Mouse (Mus musculus) thymus, adult 2 months (tissue): ENCODE results near the gene Stag1. TPM values are rescaled to one million over a fixed set of nuclear protein-coding genes. Genes with fewer than 3 reads are reported as not detected.
A peak's percentile ranks its signal among the peaks of the same experiment; 100 is the strongest.

Experiments used
- DNase-seq: peaks from one replicate; pipeline ENCODE4 v3.0.0; 2021
- H3K27ac ChIP-seq: fragments of 200-500 bp; 2 replicates; pipeline ENCODE4 v1.5.1; 2012; ENCODE audit warnings: low read length, control low read depth; ENCODE audit not compliant: control insufficient read depth, insufficient read depth
- H3K27me3 ChIP-seq: fragments of 200-500 bp; 2 replicates; pipeline ENCODE4 v1.6.1; 2012; ENCODE audit warnings: mild to moderate bottlenecking, low read length, moderate library complexity, mixed read lengths; ENCODE audit not compliant: control insufficient read depth, insufficient read depth
- H3K36me3 ChIP-seq: fragments of 200-500 bp; 2 replicates; pipeline ENCODE4 v1.6.1; 2012; ENCODE audit warnings: mild to moderate bottlenecking, low read length, moderate library complexity; ENCODE audit not compliant: control insufficient read depth, insufficient read depth
- H3K4me1 ChIP-seq: fragments of 200-500 bp; replicated peaks from 2 replicates; pipeline ENCODE4 v1.6.1; 2012; ENCODE audit warnings: low read length; ENCODE audit not compliant: control insufficient read depth, insufficient read depth
- H3K4me3 ChIP-seq: fragments of 200-500 bp; 2 replicates; pipeline ENCODE4 v1.5.1; 2012; ENCODE audit warnings: mild to moderate bottlenecking, low read length, control low read depth, moderate library complexity; ENCODE audit not compliant: control insufficient read depth, insufficient read depth
- CTCF ChIP-seq: fragments of 200-500 bp; IDR thresholded peaks from 2 replicates; pipeline ENCODE4 v1.5.1; 2012; ENCODE audit warnings: mild to moderate bottlenecking, control low read depth, low read length, moderate library complexity, borderline replicate concordance; ENCODE audit not compliant: control insufficient read depth, poor library complexity, insufficient read depth; ENCODE audit errors: extremely low read depth
- POLR2A ChIP-seq: fragments of 200-500 bp; IDR thresholded peaks from 2 replicates; pipeline ENCODE4 v1.6.1; 2012; ENCODE audit warnings: mild to moderate bottlenecking, low read length, control low read depth, moderate library complexity; ENCODE audit not compliant: control insufficient read depth, poor library complexity, insufficient read depth; ENCODE audit errors: extremely low read depth
- WGBS: fragments of 180-500 bp; shearing (Covaris S2); methylation state at CpG from one replicate; pipeline ENCODE4 v1.1.7; 2018; 5-methylcytosine and 5-hydroxymethylcytosine counted together
- polyA plus RNA-seq: library from polyadenylated mRNA; depleted of rRNA; stranded (reverse); fragments of >200 nt; gene quantifications from 2 replicates; pipeline ENCODE4 v1.2.3, GENCODE M21; 2012

The Stag1 gene
- polyA plus RNA-seq, 1 experiment = 7.9 TPM

- Histone ChIP-seq H3K36me3 (0 out of 2 replicates have a peak, but pooled peaks cover 3% of the 10 kb centered on the region), H3K27ac (no peak overlapping the region), H3K27me3 (no peaks in the 10 kb centered on the region), H3K4me3 (no peak overlapping the region), H3K4me1 (no peaks in the 10 kb centered on the region)
- TF ChIP-seq POLR2A (no peak), CTCF (no peak)
- peak; percentile 56 for DNase-seq
- WGBS = 35% methylated on average over 2 of the region's 2 CpGs
These were observed 319.5 kb downstream of the Stag1 start for GRCm38 (mm10) chr9:100917111-100917510.

- Histone ChIP-seq H3K4me1 (no peaks in the 10 kb centered on the region), H3K27me3 (no peaks in the 10 kb centered on the region), H3K36me3 (peaks cover 9% of the 10 kb centered on the region), H3K27ac (no peak overlapping the region), H3K4me3 (no peak overlapping the region)
- DNase-seq = no peak
- WGBS = 97% methylated on average over 4 of the region's 4 CpGs
- no peak for TF ChIP-seq CTCF
- no peak for TF ChIP-seq POLR2A
These were observed 329.0 kb downstream of the Stag1 start for GRCm38 (mm10) chr9:100926629-100927028.

- WGBS = 97% methylated on average over 2 of the region's 2 CpGs
These were observed 344.4 kb downstream of the Stag1 start for GRCm38 (mm10) chr9:100942042-100942441.

DNA sequence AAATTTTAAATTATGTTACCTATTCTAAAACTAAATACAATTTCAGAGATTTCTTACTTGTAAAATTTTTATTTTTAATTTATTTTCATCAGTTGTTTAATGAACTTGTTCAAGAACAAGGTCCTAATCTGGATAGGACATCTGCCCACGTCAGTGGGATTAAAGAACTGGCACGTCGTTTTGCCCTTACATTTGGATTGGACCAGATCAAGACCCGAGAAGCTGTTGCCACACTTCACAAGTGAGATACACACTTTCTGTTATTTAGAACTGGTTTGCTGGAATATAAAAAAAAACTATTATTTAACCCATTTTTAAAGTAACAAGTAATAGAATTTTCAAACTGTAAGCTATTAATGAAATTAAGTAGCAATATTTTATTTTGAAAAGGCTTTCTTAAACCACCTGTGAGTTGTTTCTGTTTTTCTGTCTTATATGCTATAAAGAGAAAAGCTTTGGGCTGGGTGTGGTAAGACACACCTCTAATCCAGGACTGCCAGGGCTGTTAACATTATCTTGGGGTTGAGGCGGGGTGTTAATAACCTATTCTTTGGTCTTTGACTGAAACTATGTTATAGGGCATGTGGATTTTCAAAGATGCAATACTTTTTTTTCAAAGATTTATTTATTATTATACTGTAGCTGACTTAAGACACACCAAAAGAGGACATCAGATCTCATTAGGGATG is 347.2 kb downstream of the Stag1 start:
- no peaks in the 10 kb centered on the region for H3K27me3 ChIP-seq
- WGBS = 94% methylated on average over 5 of the region's 5 CpGs
- DNase-seq = no peak
- no peaks in the 10 kb centered on the region for H3K4me1 ChIP-seq
- no peak overlapping the region for H3K27ac ChIP-seq
- H3K36me3 ChIP-seq = peaks cover 35% of the 10 kb centered on the region
- no peak overlapping the region for H3K4me3 ChIP-seq
- no peak for TF ChIP-seq CTCF
- no peak for TF ChIP-seq POLR2A

More at GRCm38 (mm10) chr9:100942042-100942441, 344.4 kb downstream of the Stag1 start:
- no peaks in the 10 kb centered on the region for H3K27me3 ChIP-seq
- DNase-seq = no peak
- TF ChIP-seq POLR2A (no peak), CTCF (no peak)
- H3K27ac ChIP-seq = no peak overlapping the region
- H3K4me1 ChIP-seq = no peaks in the 10 kb centered on the region
- H3K4me3 ChIP-seq = no peak overlapping the region
- H3K36me3 ChIP-seq = peaks cover 15% of the 10 kb centered on the region

- no peaks in the 10 kb centered on the region for H3K4me1 ChIP-seq
- TF ChIP-seq POLR2A (no peak), CTCF (no peak)
- H3K4me3 ChIP-seq = no peak overlapping the region
- DNase-seq = no peak
- no peak overlapping the region for H3K27ac ChIP-seq
- no peaks in the 10 kb centered on the region for H3K27me3 ChIP-seq
- WGBS = 42% methylated on average over 4 of the region's 4 CpGs
- peaks cover 65% of the 10 kb centered on the region for H3K36me3 ChIP-seq
These were observed 353.9 kb downstream of the Stag1 start for GRCm38 (mm10) chr9:100951481-100951880.

DNA sequence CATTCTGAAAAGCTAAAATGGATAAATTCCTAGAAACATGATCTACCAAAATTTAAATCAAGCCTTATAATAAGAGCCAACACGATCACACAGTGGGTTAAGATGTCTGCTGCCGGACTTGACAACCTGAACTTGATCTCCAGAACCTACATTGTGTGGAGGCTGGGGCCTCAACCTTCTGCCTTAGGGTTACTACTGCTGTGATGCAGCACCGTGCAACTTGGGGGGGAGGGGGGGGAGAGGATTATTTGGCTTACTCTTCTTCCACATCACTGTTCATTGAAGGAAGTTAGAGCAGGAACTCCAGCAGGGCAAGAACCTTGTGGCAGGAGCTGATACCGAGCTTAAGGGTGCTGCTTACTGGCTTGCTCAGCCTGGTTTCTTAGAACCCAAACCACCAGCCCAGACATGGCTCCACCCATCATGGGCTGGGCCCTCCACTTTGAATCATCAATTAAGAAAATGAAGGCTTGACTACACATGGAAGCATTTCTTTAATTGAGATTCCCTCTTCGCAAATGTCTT is 365.4 kb downstream of the Stag1 start:
- no peaks in the 10 kb centered on the region for H3K36me3 ChIP-seq
- no peak for DNase-seq
- 77% methylated on average over 5 of the region's 5 CpGs for WGBS

More for the DNA sequence above, 365.4 kb downstream of the Stag1 start:
- TF ChIP-seq CTCF = no peak
- Histone ChIP-seq H3K4me1 (no peaks in the 10 kb centered on the region), H3K27ac (no peak overlapping the region), H3K4me3 (no peak overlapping the region), H3K27me3 (no peaks in the 10 kb centered on the region)
